Mouse (Mus musculus): ENCODE results near the gene Frmd6. TPM values are rescaled to one million over a fixed set of nuclear protein-coding genes. Genes with fewer than 3 reads are reported as not detected.
A peak's percentile ranks its signal among the peaks of the same experiment; 100 is the strongest.

Gene Frmd6
- total and polyA plus RNA-seq, 3 experiments: 2.5 to 4.5 (median 3.5) TPM

GRCm38 (mm10) chr12:70911029-70911428 is 85.7 kb downstream of the Frmd6 start:
- dilution Hi-C loops (cut with MboI; ENCODE audit: extremely low pct_ligation_motif_present, extremely low pct_unique_long_range_greater_than_20kb, low sequenced_read_pairs) (no loop called here), in situ Hi-C loops (cut with MboI; ENCODE audit: low pct_ligation_motif_present, low pct_unique_long_range_greater_than_20kb, low sequenced_read_pairs) (loop anchor here (10.0 to 25.0 kb wide), 2 partner anchors 416 to 674 kb away; partner anchors contain the start of gene Pygl)
- H3K4me1 ChIP-seq (ENCODE audit: control insufficient read depth in 1 of 2, insufficient read depth in 2 of 2): peaks cover 6 to 34% of the 10 kb centered on the region in 2 experiments
- no peaks in the 10 kb centered on the region for H3K36me3 ChIP-seq (replicated peaks in 1 of 2; ENCODE audit: control insufficient read depth in 1 of 2, insufficient read depth in 1 of 2, low read length in 1 of 2)
- H3K9me3 ChIP-seq (replicated peaks; ENCODE audit: low read length): peaks cover 2% of the 10 kb centered on the region
- H3K79me2 ChIP-seq (replicated peaks; ENCODE audit: control insufficient read depth, extremely low read depth, insufficient read depth, poor library complexity, severe bottlenecking): no peaks in the 10 kb centered on the region
- no peak overlapping the region for H3K4me3 ChIP-seq (replicated peaks in 1 of 3; ENCODE audit: low read depth in 2 of 3, low read length in 2 of 3, poor library complexity in 1 of 3)
- no peak overlapping the region for H3K27ac ChIP-seq (ENCODE audit: insufficient read depth, low read depth)
- TF ChIP-seq MAFK (IDR thresholded peaks at IDR 0.05; ENCODE audit: insufficient replicate concordance, low read length) (no peak), RAD21 (IDR thresholded peaks at IDR 0.05; ENCODE audit: low read depth, low read length) (peak; percentile 94), USF2 (conservative IDR thresholded peaks at IDR 0.05; ENCODE audit: low read depth, low read length) (no peak), JUN (IDR thresholded peaks at IDR 0.05; ENCODE audit: insufficient read depth, low read depth, low read length) (no peak), ZC3H11A (IDR thresholded peaks at IDR 0.05; ENCODE audit: low read depth, low read length) (peak; percentile 80), MYC (IDR thresholded peaks at IDR 0.05; ENCODE audit: low read depth, low read length) (no peak), MXI1 (IDR thresholded peaks at IDR 0.05; ENCODE audit: low read depth, low read length) (no peak), BHLHE40 (IDR thresholded peaks at IDR 0.05; ENCODE audit: low read depth, low read length) (no peak), CHD1 (IDR thresholded peaks at IDR 0.05; ENCODE audit: low read depth, low read length) (no peak), ELF1 (IDR thresholded peaks at IDR 0.05; ENCODE audit: low read depth, low read length) (no peak), JUND (conservative IDR thresholded peaks at IDR 0.05; ENCODE audit: low read depth, low read length) (no peak), KAT2A (IDR thresholded peaks at IDR 0.05; ENCODE audit: insufficient replicate concordance, low read length) (no peak), IRF4 (IDR thresholded peaks at IDR 0.05; ENCODE audit: low read depth, low read length) (no peak), NRF1 (IDR thresholded peaks at IDR 0.05; ENCODE audit: low read depth, low read length) (no peak), MAZ (IDR thresholded peaks at IDR 0.05; ENCODE audit: low read depth, low read length) (no peak), EP300 (IDR thresholded peaks at IDR 0.05; ENCODE audit: low read length) (no peak), USF1 (IDR thresholded peaks at IDR 0.05; ENCODE audit: low read depth, low read length) (no peak), UBTF (IDR thresholded peaks at IDR 0.05; ENCODE audit: low read depth, low read length) (no peak), ZMIZ1 (IDR thresholded peaks at IDR 0.05; ENCODE audit: low read depth, low read length) (no peak), MEF2A (IDR thresholded peaks at IDR 0.05; ENCODE audit: borderline replicate concordance, low read depth, low read length) (peak; percentile 32; the same call in 1 of the 2 replicates), HCFC1 (IDR thresholded peaks at IDR 0.05; ENCODE audit: low read depth, low read length) (no peak), E2F4 (IDR thresholded peaks at IDR 0.05; ENCODE audit: insufficient replicate concordance, low read depth, low read length) (no peak), CTCF (conservative IDR thresholded peaks at IDR 0.05 in 1 of 2, IDR thresholded peaks at IDR 0.05 in 1 of 2; ENCODE audit: low read depth in 2 of 2, low read length in 2 of 2) (peak; percentile 68 to 94), ZNF384 (IDR thresholded peaks at IDR 0.05; ENCODE audit: low read depth, low read length) (no peak), CHD2 (IDR thresholded peaks at IDR 0.05; ENCODE audit: low read length) (no peak), TCF12 (IDR thresholded peaks at IDR 0.05; ENCODE audit: low read depth, low read length) (no peak), PAX5 (IDR thresholded peaks at IDR 0.05; ENCODE audit: low read length) (no peak), POLR2A (IDR thresholded peaks at IDR 0.05; ENCODE audit: low read depth, low read length) (no peak), POLR2AphosphoS2 (IDR thresholded peaks at IDR 0.05; ENCODE audit: low read depth, low read length) (no peak), NELFE (IDR thresholded peaks at IDR 0.05; ENCODE audit: low read depth, low read length) (peak; percentile 39; the same call in 1 of the 2 replicates), MAX (IDR thresholded peaks at IDR 0.05; ENCODE audit: low read length) (no peak), TBP (conservative IDR thresholded peaks at IDR 0.05; ENCODE audit: low read depth, low read length) (no peak), GABPA (IDR thresholded peaks at IDR 0.05; ENCODE audit: insufficient replicate concordance, low read depth, low read length) (no peak), ETS1 (conservative IDR thresholded peaks at IDR 0.05; ENCODE audit: low read depth, low read length) (no peak), SMC3 (IDR thresholded peaks at IDR 0.05; ENCODE audit: low read depth, low read length) (peak; percentile 87), SIN3A (IDR thresholded peaks at IDR 0.05; ENCODE audit: low read length) (no peak), ZKSCAN1 (IDR thresholded peaks at IDR 0.05; ENCODE audit: borderline replicate concordance, low read depth, low read length) (no peak), RCOR1 (conservative IDR thresholded peaks at IDR 0.05; ENCODE audit: low read depth, low read length) (no peak)
- H3K27me3 ChIP-seq (replicated peaks): no peaks in the 10 kb centered on the region
- peak; percentile 83 for DNase-seq (ENCODE audit: extremely low read depth)
- peak overlapping the region; percentile 39 for H3K4me2 ChIP-seq (ENCODE audit: insufficient read depth, low read depth, poor library complexity, severe bottlenecking)
- H3K9ac ChIP-seq (ENCODE audit: insufficient read depth, low read depth): no peak overlapping the region
